Mouse (Mus musculus) limb, embryonic 14.5 days (tissue): ENCODE measurements around the gene Psmd9. TPM values are rescaled to one million over a fixed set of nuclear protein-coding genes. Genes with fewer than 3 reads are reported as not detected.

Source experiments
- ATAC-seq: fragments of 200-750 bp; cut with Nextera tagmentation; 2 replicates; pipeline ENCODE4 v1.8.0; 2017; ENCODE audit warnings: low read depth, moderate number of reproducible peaks, moderate TSS enrichment; ENCODE audit not compliant: low FRiP score
- DNase-seq: peaks from one replicate; pipeline ENCODE4 v3.0.0-alpha.2; 2015; ENCODE audit warnings: low spot score
- H3K27ac ChIP-seq: fragments of 300-500 bp; sonication (generic); replicated peaks from 2 replicates; pipeline ENCODE4 v1.5.1; 2014; ENCODE audit warnings: low read depth, mild to moderate bottlenecking, low read length, moderate library complexity, mixed read lengths
- H3K27me3 ChIP-seq: fragments of 300-500 bp; sonication (generic); 2 replicates; pipeline ENCODE4 v1.6.1; 2014; ENCODE audit warnings: low read length, mixed read lengths; ENCODE audit not compliant: control insufficient read depth, insufficient read depth
- H3K36me3 ChIP-seq: fragments of 300-500 bp; sonication (generic); 2 replicates; pipeline ENCODE4 v1.6.1; 2014; ENCODE audit warnings: mild to moderate bottlenecking, low read length, moderate library complexity, mixed read lengths; ENCODE audit not compliant: control insufficient read depth, insufficient read depth
- H3K4me1 ChIP-seq: fragments of 300-500 bp; sonication (generic); 2 replicates; pipeline ENCODE4 v1.6.1; 2014; ENCODE audit warnings: antibody characterized with exemption, low read length, mixed read lengths; ENCODE audit not compliant: control insufficient read depth, insufficient read depth
- H3K4me2 ChIP-seq: fragments of 300-500 bp; sonication (generic); replicated peaks from 2 replicates; pipeline ENCODE4 v1.6.1; 2014; ENCODE audit warnings: low read depth, mild to moderate bottlenecking, low read length, moderate library complexity; ENCODE audit not compliant: severe bottlenecking
- H3K4me3 ChIP-seq: fragments of 300-500 bp; sonication (generic); replicated peaks from 2 replicates; pipeline ENCODE4 v1.5.1; 2014; ENCODE audit warnings: low read length
- H3K9ac ChIP-seq: fragments of 300-500 bp; sonication (generic); 2 replicates; pipeline ENCODE4 v1.6.1; 2014; ENCODE audit warnings: mild to moderate bottlenecking, low read depth, low read length, moderate library complexity; ENCODE audit not compliant: severe bottlenecking
- H3K9me3 ChIP-seq: fragments of 300-500 bp; sonication (generic); 2 replicates; pipeline ENCODE4 v1.6.1; 2016; ENCODE audit warnings: low read length; ENCODE audit not compliant: control insufficient read depth
- POLR2A ChIP-seq: fragments of 200-500 bp; IDR thresholded peaks from 2 replicates; pipeline ENCODE4 v1.8.0; 2012; ENCODE audit warnings: inconsistent platforms, mild to moderate bottlenecking, moderate library complexity, borderline replicate concordance; ENCODE audit not compliant: insufficient read depth, insufficient read length; ENCODE audit errors: extremely low read depth
- WGBS: fragments of 180-500 bp; shearing (Covaris S2); extraction: QIAGEN DNeasy Blood & Tissue Kit; methylation state at CpG from one replicate; pipeline ENCODE4 v1.1.7; 2014; 5-methylcytosine and 5-hydroxymethylcytosine counted together
- polyA plus RNA-seq, 2 experiments: library from polyadenylated mRNA; depleted of rRNA in 1 of 2; stranded (reverse) in 1 of 2; unstranded in 1 of 2; fragments of >200 nt; fragmentation: Nextera tagmentation in 1 of 2; extraction: Ambion mirVana in 1 of 2; gene quantifications; 2 replicates each; pipeline versions ENCODE4 v1.2.1 to v1.2.3; 2012 to 2014

The Psmd9 gene
- polyA plus RNA-seq, 2 experiments: 44.0 to 65.1 TPM

DNA sequence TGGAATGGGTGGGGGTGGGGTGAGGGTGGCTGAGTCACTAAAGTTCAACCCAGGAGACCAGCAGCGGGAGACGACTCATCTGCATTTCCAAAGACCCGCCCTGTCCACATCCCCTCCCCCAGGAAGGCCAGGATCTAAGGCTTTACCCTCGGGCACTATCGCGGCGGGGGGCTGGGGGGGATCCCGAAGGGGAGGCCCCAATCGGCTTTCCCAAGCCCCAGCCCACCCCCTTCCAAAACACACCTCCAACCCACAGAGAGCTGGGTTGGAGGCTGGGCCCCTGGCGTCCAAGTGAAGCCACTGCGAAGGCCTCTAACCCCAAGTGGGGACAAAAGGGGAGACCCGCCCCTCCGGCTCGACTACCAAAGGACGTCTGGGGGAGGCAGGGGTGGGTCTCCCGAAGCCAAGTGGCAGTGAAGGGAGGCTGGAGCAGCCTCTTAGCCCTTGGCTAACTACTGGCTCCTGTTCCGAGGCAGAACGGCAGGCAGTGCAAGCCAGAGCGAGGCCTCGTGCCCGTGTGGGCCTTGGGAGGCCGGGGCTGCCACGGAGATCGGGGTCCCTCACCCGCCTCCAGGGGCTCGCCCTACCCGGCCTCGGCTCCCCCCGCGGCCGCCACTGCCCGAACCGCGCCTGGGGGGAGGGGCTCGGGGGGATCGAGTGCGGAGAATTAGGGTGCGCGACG is 30.8 kb upstream of the Psmd9 start:
- Histone ChIP-seq H3K9ac (peak overlapping the region; percentile 99), H3K36me3 (peaks cover 31% of the 10 kb centered on the region), H3K4me2 (peak overlapping the region; percentile 100), H3K4me3 (peak overlapping the region; percentile 93), H3K4me1 (peaks cover 46% of the 10 kb centered on the region), H3K27ac (peak overlapping the region; percentile 100), H3K27me3 (no peaks in the 10 kb centered on the region), H3K9me3 (no peaks in the 10 kb centered on the region)
- WGBS: 5% methylated on average over 35 of the region's 40 CpGs
- DNase-seq (peak; percentile 70), ATAC-seq (0 out of 2 replicates have a peak, but pooled peaks have one; percentile 2)
- no peak for TF ChIP-seq POLR2A

DNA sequence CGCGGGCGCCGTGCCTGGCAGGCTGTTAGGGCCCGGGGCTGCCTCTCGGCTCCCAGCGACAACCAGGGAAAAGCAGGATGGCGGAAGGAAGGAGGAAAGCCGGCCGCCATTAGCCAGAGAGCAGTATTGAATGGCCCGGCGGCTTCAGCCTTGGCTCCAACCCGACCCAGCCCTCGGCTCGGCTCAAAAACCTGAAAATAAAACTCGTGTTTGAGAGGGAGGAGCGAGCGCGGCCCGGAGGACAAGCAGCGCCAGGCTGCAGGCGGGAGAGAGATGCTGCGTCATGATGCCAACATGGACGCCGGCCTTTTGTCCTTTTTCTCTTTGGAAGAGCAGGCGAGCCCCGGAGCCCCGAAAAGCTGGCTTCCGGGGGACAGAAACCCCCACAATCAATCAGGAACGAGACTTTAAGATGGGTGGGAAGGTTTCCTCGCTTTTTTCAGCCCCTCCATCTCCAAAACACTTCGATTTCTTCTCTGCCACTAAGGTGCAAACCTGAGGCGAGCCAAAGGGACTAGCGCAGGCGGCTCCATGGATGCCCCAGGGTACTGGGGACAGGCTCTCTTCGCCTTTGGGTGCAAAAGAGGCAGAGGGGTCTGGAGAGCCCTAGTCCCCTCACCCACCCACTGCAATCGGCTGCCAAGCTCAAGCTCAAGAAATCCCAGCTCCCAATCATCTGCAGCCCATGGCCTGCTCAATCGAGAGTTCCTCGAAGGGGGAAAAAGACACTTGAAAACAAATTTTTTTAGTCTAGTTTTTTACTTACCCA is 30.1 kb upstream of the Psmd9 start:
- peaks cover 46% of the 10 kb centered on the region for H3K4me1 ChIP-seq
- no peaks in the 10 kb centered on the region for H3K27me3 ChIP-seq
- peak overlapping the region; percentile 100 for H3K4me2 ChIP-seq
- peaks cover 24% of the 10 kb centered on the region for H3K36me3 ChIP-seq
- peak overlapping the region; percentile 93 for H3K4me3 ChIP-seq
- TF ChIP-seq POLR2A: 0 out of 2 replicates have a peak, but pooled peaks have one; percentile 15
- DNase-seq: peak; percentile 83
- peak overlapping the region; percentile 99 for H3K9ac ChIP-seq
- H3K27ac ChIP-seq: peak overlapping the region; percentile 100
- H3K9me3 ChIP-seq: no peaks in the 10 kb centered on the region
- under 1% methylated on average over 38 of the region's 39 CpGs for WGBS
- no peak for ATAC-seq

DNA sequence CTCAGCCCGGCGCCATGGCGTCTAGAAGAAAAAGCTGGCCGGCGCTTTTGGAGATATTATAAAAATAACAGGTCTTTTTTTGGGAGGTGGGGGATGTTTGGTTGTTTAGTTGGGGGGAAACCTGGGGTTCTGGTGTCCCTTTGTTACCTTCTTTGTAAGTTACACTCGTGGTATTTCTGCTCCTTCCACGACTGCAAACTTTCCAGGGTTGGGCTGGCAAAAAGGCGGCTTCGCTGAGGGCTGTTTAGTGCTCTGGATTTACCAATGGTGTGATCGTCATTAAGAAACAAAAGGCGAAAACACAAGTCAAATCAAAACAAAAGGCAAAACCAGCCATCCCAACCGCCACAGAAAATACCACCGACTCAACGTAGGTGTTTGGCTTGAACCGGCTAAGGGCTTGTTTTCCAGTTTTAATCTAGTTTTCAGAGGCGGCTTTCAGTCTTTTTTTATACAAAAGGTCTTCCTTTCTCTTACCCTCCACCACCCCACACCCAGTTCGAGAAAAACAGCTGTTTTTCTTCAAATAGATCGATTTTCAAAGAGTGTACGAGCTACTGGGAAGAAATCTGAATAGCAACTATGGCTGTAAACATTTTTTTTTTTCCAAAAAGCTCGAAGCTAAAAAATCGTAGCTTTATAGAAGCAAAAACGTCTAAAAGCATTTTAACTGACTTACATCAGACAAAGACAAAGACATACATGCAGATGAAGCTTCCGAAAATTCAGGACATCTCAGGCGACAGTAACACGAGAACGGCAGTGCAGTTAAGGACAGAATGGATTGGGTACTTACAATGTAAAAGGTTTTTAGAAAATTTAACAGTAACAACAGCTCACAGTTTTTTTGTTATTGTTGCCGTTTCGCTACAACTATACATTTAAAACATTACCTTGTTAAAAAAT is 29.2 kb upstream of the Psmd9 start:
- H3K4me3 ChIP-seq: peak overlapping the region; percentile 93
- peaks cover 46% of the 10 kb centered on the region for H3K4me1 ChIP-seq
- TF ChIP-seq POLR2A: no peak
- H3K4me2 ChIP-seq: peak overlapping the region; percentile 100
- H3K9me3 ChIP-seq: no peaks in the 10 kb centered on the region
- peak overlapping the region; percentile 100 for H3K27ac ChIP-seq
- peak overlapping the region; percentile 99 for H3K9ac ChIP-seq
- DNase-seq (peak; percentile 9), ATAC-seq (no peak)
- under 1% methylated on average over 28 of the region's 28 CpGs for WGBS
- H3K27me3 ChIP-seq: no peaks in the 10 kb centered on the region
- peaks cover 19% of the 10 kb centered on the region for H3K36me3 ChIP-seq

DNA sequence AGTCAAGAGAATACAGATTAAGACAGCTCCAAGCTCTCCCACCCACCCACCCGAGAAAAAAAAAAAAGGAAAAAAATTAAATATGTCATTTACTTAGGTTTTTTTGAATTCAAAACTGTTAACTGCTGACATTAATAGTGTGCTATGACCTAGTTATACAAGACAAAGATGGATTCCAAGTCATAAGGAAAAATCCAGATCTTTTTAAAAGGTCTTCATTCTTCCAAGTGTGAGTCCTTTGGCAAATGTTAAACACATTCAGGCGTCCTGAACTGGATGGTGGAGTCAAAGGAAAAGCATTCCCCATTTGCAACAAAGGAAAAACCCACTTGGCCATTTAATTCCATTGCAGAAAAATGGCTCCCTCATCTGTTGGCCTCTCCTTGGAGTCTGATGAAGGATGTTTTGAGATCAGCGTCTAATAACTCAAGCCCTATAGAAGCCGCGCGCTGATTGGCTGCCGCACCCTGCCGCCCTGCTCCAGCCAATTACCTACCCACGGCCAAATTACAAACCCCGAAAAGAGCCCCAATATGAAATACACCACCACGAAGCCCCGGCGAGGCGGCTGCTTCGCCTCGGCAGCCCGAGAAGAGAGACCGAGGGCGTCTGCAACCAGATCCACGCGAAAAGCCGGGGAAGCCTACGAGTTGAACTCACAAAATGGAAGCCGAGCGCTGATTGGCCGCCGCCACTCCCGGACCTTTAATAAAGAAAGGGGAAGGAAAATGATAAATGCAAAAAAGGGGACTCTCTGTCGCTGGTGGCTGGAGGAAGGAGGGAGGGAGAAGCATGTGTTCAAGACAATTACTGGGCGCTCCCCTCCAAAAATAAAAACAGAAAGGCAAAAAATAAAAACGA is 28.3 kb upstream of the Psmd9 start:
- WGBS: under 1% methylated on average over 31 of the region's 31 CpGs
- Histone ChIP-seq H3K27me3 (no peaks in the 10 kb centered on the region), H3K9ac (peak overlapping the region; percentile 99), H3K9me3 (no peaks in the 10 kb centered on the region), H3K4me1 (peaks cover 45% of the 10 kb centered on the region), H3K27ac (peak overlapping the region; percentile 100), H3K4me2 (peak overlapping the region; percentile 100), H3K36me3 (peaks cover 17% of the 10 kb centered on the region), H3K4me3 (peak overlapping the region; percentile 93)
- ATAC-seq (peak; percentile 77), DNase-seq (peak; percentile 98)
- peak; percentile 98; the same call in 1 of the 2 replicates for TF ChIP-seq POLR2A
